Mouse (Mus musculus): ENCODE measurements at regions not wholly inside any gene's neighbourhood (a gene's known extent, or its start where the extent isn't known, plus 50 kb on each side); places are given as distances from the start of the nearest gene placed in this dataset.

- no peak for DNase-seq (ENCODE audit: low spot score)
Observed at GRCm38 (mm10) chr6:76697146-76697891, 199.7 kb upstream of the Gm9008 start.

GRCm38 (mm10) chr6:76688831-76689230 lies 191.2 kb upstream of the Gm9008 start:
- DNase-seq (ENCODE audit: low spot score), result no peak

- DNase-seq (ENCODE audit: low spot score), result no peak
Observed at GRCm38 (mm10) chr6:76639583-76639982, 142.0 kb upstream of the Gm9008 start.

- DNase-seq (ENCODE audit: low spot score), result no peak
Observed at GRCm38 (mm10) chr6:76628379-76628778, 130.8 kb upstream of the Gm9008 start.

GRCm38 (mm10) chr6:76621499-76621898 lies 123.9 kb upstream of the Gm9008 start:
- DNase-seq (ENCODE audit: low spot score), result no peak

GRCm38 (mm10) chr6:76620754-76621204 lies 123.2 kb upstream of the Gm9008 start:
- DNase-seq (ENCODE audit: low spot score), result peak; percentile 56

All from embryo, embryonic 10.5 days (tissue).